Mouse (Mus musculus): ENCODE data around the gene Disp1.

Disp1 gene

GRCm38 (mm10) chr1:183133440-183133839, 87.9 kb downstream of the Disp1 start:
- DNase-seq (ENCODE audit: low read depth) = no peak

- DNase-seq (ENCODE audit: low read depth) = no peak
Measured at GRCm38 (mm10) chr1:183127246-183127645, 94.1 kb downstream of the Disp1 start.

GRCm38 (mm10) chr1:183123725-183124124, 97.6 kb downstream of the Disp1 start:
- DNase-seq (ENCODE audit: low read depth) = no peak

DNA sequence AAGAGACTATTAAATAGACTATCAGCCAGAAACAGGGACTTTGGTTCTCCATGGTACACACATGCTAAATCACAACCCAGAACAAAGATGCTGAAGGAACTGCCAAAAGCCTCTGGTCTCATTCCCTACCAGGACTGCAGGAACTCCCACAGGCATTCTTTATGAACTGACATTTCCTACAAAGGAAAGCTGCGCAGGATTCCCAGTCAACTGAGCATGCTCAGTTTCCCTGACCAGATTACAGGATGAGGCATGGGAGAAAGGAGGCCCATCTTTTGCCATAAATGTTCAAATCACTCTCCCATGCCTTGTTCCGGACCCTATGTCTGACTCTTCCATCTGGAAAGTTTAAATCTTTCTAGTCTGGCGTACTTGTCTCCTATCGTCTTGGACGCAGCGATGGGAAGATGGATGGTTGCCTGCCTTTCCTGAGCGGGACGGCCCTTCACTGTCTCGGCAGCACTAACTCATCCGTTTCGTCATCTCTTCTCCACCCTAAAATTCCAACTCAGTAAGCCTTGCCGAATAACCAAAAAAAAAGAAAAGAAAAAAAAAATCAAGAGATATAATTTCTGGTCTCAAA, 100.9 kb downstream of the Disp1 start:
- no peak for DNase-seq (ENCODE audit: low read depth)

DNA sequence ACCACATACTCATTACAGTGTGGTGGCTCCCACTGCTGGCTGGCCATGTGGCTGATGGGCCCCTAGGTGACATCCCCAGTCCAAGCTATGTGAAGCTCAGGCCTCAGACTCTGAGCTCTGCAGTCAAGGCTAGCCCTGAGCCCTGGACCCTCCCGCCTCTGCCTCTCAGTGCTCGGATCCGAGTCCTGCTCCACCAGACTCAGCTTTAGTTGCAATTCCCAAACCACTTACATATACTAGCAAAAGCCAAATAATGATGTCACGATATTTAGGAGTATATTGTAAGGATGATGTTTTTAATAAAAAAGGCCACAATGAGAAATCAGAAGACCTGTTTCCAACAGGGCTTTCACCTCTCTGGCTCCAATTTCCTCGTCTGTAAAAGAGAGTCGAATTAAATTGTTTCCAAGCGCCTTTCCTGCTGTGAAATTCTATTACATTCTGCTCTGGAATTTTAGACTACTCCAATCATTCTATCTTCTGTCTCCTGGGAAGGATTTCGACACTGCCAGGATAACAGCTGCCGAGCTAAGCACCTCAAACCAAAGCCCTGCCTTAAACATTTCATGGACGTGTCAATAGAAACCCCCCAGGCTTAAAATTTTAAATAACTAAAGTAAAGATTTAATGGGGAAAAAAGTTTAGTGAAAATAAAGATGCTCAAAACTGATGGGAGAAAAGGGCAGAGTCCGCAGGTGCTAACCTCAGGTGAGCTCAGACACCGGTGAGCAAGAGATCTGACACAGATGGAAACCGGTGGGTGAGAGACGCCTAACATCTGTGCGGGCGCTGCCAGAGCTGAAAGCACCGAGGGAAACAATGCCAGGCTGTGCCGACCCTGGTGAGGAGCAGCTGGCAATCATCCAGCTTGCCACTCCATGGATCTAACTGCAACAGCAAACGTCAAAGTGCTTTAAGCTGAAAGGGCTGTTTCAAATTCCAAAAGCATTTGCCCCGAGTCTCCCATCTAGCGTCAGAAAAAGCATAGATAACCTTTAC, 103.2 kb downstream of the Disp1 start:
- DNase-seq (ENCODE audit: low read depth) = no peak

GRCm38 (mm10) chr1:183116946-183117826, 104.1 kb downstream of the Disp1 start:
- no peak for DNase-seq (ENCODE audit: low read depth)

DNA sequence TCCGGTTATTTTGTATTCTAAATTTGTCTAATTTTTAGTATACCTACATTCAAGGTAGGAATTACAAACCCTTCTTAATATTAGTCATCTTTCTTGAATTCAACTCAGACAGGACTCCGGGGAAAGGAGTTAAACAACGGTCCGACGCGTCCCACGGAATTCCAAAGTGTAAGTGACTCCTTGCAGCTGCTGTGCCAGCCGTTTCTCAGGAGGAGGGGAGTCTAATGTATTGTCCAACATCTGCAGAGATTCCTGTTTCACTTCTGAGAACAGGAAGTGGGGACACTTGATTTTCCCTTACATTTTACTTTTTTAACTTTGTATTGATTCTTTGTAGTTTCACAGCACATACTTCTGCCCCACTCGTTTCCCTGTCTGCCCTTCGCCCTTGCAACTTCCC, 104.9 kb downstream of the Disp1 start:
- no peak for DNase-seq (ENCODE audit: low read depth)

GRCm38 (mm10) chr1:183115076-183115475, 106.2 kb downstream of the Disp1 start:
- DNase-seq (ENCODE audit: low read depth) = no peak

DNA sequence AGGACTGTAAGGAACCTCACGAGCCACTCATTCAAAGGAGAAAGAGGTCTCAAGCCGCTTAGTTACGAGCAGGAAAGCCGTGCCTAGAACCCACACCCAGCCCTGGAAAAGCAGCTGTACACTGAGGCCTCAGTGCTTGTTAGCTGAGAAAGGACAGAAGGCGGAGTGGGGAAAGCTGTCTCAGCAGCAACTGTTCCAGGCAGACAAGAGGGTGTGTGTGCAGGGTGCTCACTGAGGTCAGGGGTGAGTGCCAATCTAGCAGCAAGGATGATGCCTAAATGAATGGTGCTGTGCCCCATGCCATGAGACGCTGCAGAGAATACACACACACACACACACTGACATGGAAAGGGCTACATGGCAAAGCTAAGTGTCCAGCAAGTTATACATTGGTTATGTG, 106.8 kb downstream of the Disp1 start:
- DNase-seq (ENCODE audit: low read depth) = no peak

DNA sequence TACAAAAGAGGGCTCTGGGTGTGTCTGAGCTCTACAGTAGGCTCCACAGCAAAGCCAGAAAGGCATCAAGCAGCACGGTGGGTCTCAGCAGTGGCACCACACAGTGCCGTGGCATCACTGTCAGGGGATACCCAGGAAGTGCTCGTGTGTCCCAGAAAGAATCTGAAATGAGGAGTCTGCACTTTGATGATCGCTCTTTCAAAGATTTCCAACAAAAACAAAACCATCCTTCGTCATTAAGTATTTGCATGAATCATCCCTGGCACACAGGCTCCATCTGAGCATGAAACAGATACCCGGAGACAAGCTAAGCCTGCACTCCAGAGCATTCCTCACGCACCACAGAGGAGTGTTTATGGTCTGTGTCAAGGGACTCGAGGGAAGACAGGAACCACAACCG, 107.8 kb downstream of the Disp1 start:
- DNase-seq (ENCODE audit: low read depth) = no peak

GRCm38 (mm10) chr1:183107476-183107875, 113.8 kb downstream of the Disp1 start:
- DNase-seq (ENCODE audit: low read depth) = no peak

DNA sequence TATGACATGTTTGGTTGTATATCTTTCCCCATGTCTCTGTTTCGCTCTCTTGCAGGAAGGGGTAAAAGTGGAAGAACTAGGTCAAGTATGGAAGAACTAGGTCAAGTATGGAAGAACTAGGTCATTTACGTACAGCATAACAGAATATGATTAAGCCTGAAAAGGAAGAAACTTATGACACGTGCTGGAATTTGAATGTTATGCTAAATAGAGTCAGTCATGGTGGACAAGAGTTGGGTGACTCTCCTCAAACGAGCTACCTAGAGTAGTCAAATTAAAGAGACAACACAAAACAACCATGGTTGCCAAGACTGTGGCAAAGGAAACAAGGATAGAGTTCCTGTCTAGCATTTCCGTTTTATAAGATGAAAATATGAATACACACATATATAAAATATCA, 116.6 kb downstream of the Disp1 start:
- no peak for DNase-seq (ENCODE audit: low read depth)

- DNase-seq (ENCODE audit: low read depth) = peak; percentile 18
Measured at GRCm38 (mm10) chr1:183102775-183103174, 118.5 kb downstream of the Disp1 start.

DNA sequence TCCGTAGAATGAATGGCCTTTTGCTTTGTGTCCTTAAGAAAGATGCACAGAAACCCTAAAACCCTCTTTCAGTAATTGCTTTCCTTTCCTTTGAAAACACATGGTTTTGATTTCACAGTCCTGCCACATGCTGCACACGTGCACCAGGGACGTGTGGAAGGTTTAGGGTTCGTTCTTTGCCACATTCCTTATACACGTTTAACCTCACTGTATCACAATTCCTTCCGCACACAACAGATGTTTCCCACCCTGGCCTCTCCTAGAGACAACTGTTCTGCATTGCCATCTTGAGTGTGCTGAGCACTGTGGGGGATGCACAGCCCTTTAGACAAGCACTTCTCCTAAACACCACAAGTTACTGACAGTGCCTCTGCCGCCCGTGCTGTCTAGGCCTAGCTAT, 119.2 kb downstream of the Disp1 start:
- no peak for DNase-seq (ENCODE audit: low read depth)

- DNase-seq (ENCODE audit: low read depth) = no peak
Measured at GRCm38 (mm10) chr1:183101371-183101770, 120.0 kb downstream of the Disp1 start.

- DNase-seq (ENCODE audit: low read depth) = no peak
Measured at GRCm38 (mm10) chr1:183100245-183100644, 121.1 kb downstream of the Disp1 start.

DNA sequence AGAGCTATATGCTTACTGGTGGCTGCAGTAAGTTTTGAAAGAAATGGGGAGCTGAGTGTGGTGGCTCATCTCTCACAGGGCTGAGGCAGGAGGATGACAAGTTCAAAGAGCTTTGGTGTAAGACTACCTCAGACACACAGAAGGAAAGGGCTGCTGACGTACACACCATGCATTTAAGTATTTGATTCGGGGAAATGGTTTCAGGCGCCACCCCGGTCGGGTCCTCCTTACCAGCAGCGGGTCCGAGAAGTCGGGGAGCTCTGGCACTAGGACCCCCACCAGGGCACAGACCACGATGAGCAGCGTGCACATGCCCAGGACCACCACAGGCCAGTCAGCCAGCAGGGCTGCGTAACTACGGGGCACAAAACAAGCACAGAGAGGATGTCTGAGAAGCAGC, 121.6 kb downstream of the Disp1 start:
- no peak for DNase-seq (ENCODE audit: low read depth)

- no peak for DNase-seq (ENCODE audit: low read depth)
Measured at GRCm38 (mm10) chr1:183097606-183098005, 123.7 kb downstream of the Disp1 start.

DNA sequence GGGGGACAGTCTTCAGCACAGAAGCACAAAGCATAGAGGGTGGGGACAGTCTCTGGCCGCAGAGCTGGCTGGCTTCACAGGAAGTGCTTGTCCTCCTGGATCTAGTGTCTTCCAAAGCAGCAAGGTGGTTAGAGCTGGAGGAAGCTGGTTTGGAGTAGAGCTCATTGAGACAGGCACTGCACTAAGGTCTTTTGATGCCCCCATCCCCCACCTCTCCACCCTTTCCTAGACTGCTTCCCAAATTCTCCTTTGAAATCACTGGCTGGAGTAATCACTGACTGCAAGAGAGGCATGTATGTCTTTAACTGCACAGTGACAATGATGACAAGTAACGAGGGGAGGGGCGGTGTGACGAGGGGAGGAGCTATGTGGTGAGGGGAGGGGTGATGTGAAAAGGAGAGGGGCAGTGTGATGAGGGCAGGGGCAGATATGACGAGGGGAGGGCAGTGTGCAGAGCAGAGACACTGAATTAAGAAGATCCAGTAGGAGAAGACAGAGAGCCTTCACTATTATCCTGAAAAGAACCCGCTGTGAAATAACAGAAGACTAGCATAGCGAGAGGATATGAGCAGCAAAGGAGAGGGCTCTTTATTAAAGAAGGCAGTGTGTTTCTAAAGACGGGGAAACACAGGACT, 125.8 kb downstream of the Disp1 start:
- no peak for DNase-seq (ENCODE audit: low read depth)

DNA sequence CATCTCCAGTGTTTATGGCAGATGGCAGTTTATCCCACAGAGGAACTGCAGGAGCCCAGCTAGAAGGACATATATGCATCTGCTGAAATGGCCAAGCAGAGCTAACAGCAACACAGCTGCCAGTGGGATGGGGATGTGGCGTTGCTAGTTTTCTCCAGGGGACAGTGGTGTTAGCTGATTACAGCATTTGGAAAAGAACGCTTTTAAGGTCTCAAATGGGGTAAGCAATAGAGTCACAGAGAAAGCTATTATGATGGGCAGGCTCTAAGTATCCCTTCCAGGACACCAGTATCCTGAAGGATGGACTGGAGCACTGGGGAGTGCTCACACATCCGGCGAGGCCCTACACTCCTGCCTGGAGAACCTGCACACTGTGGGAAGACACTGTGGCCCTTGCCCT, 129.0 kb downstream of the Disp1 start:
- DNase-seq (ENCODE audit: low read depth) = no peak

GRCm38 (mm10) chr1:183091203-183091602, 130.1 kb downstream of the Disp1 start:
- no peak for DNase-seq (ENCODE audit: low read depth)

- no peak for DNase-seq (ENCODE audit: low read depth)
Measured at GRCm38 (mm10) chr1:183088661-183089060, 132.7 kb downstream of the Disp1 start.
